Mouse (Mus musculus): ENCODE results near the gene Eid1.

The Eid1 gene

GRCm38 (mm10) chr2:125670846-125671245 is 2.0 kb upstream of the Eid1 start:
- no peak for DNase-seq

GRCm38 (mm10) chr2:125672568-125672956 is 333 bp upstream of the Eid1 start:
- no peak for DNase-seq

DNA sequence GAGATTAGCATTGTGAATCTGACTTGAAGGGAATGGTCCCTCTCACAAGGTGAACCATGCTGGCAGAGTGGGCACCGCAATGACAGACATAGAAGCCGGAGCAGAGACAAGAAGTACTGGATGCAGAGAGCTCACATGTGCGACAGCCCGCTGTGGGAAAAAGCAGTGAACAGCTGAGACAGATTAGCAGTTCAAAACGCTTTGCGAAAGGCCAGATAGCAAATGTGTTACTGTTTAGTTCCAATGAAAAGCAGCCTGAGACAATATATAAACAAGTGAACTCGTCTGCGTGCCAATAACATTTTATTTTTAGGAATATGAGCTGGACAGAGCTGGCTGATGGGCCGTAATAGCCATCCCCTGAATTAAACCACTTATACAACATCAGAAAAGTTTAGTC is 8.9 kb downstream of the Eid1 start:
- DNase-seq: peak; percentile 19

DNA sequence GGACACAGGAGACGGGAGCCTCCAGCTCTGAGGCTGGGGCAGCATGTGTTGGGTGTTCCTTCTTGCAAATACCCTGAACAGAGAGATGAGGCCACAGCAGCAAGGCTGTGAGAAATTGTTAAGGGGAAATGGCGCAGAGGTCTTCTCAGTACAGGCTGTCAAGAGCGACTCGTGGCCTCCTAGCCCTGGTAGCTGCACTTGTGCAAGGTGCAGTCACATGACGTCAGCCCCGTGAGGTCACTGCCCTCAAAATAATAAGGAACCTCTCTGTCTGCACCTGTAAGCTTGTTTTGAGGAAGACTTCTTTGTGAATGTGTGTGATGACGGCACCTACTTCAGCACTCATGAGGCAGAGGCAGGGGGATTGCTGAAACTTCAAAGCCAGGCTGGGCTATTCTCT is 11.0 kb downstream of the Eid1 start:
- no peak for DNase-seq

GRCm38 (mm10) chr2:125684559-125685440 is 11.9 kb downstream of the Eid1 start:
- peak; percentile 21 for DNase-seq

DNA sequence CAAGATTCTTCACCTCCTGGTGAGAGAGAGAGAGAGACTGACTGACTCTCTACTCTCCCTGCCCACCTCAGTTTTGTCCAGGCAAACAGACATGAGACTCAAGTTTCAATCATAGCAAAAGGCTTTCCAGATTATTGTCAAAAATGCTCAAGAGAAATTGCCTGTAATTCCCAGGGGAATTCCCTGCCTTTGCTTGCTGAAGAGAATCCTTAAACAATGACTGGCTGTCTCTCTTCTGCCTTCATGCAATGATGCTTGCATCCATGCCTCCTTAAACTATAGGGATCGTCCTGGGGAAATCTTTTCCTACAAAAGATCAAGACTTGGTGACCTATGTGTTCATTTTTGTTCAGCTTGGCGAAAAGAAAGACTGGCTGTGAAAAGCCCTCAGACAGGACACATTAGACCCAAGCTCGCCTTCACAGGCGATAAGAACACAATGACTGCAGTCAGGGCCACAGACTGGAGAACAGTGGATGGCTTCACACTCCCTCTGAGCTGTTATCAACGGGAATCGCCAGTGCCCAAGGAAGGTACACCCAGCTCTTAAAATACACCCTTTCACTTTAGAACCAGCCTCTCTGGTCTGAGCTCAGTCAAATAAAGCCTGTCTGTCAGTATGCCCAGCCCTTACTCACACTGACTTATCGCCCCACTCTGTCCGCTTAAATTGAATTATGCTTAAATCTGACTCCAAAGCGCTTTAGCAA is 12.7 kb downstream of the Eid1 start:
- no peak for DNase-seq

DNA sequence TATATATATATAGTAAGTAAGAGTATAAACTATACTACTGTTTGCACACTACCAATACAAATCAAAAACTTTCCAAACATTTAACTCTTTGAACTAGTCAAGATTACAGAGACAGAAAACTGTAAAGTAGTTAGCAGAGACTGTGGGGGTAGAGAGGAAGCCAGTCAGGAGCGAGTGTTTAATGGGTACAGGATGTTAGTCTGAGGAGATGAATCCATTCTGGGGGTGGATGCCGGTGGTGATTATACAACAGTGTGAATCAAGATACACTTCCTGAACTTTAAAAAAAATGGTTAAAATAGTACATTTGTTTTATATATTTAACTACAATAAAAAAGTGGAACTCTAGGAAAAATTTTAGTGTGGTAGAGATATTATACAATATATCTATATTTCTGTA is 19.1 kb downstream of the Eid1 start:
- no peak for DNase-seq

- no peak for DNase-seq
Observed at GRCm38 (mm10) chr2:125694798-125695197, 21.9 kb downstream of the Eid1 start.

DNA sequence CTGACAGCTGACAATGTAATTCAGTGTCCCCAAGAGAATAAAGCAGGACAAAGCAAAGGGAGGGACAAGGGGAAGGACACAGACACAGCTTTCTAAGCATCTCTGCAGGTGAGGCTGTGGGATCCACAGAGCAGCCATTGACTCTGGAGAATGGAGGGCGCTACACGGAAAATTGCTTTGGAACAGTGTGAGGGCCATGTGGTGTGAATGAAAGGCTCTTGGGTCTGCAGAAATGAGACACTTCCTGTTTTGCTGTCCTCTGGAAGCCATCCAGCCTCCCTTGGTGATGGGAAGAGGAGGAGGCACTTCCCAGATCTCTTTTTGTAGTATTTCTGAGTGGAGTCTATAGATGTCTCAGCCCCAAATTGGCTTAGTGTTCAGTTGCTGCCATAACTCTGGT is 23.3 kb downstream of the Eid1 start:
- peak; percentile 78 for DNase-seq

- peak; percentile 15 for DNase-seq
Observed at GRCm38 (mm10) chr2:125701606-125702005, 28.7 kb downstream of the Eid1 start.

DNA sequence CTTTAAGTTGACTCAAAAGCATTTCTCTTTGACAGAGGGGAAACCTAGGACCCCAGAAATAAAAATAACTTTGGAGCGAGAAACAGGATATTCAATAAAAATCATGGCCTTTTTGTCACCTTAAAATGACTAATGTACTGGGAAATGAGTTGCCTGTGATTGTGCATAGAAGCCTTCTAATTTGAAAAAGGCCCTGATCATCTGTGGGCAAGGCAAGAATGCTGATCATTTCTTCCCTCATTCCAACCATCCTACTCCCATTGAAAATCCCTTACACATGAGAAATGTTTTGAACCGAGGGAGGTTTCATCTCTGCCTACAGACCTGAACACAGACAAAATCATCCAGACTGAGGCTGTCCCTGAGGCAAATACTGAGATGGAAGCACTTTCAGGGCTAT is 30.0 kb downstream of the Eid1 start:
- no peak for DNase-seq

- DNase-seq: no peak
Observed at GRCm38 (mm10) chr2:125704907-125705631, 32.2 kb downstream of the Eid1 start.

DNA sequence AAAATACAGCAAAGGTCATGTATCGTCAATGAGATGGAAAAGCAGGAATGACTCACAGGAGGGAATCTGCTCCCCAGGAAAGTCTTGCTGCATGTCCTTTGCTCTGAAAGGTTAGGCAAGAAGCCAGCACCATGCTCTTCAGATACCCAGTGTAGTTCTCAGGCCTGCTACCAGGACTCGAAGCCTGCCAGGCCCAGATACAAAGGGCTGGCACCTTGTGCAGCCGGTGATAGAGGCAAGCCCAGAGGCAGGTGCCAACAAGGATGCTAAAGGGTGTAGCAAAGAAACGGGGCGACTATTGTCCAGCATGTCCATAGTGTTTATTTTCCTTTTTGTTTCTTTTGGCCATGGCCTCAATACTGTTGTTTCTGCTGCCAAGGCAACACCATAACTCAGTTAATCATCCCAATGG is 33.6 kb downstream of the Eid1 start:
- no peak for DNase-seq

- no peak for DNase-seq
Observed at GRCm38 (mm10) chr2:125716599-125716998, 43.7 kb downstream of the Eid1 start.

DNA sequence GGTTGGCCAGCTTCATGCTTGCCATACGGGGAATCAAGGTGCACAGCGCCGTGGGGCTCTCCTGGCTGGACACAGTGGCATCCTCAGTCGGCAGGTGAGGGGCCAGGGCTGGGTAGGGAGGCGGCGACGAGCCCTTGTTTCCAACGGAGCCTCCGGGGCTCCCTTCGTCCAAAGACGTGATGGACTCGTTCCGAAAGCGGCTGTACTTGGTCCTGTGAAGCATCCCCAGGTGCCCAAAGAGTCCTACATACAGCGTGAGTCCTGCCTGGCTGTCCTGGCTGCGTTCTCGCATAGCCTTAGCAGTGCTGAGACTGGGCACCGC is 50.2 kb downstream of the Eid1 start:
- DNase-seq: no peak

GRCm38 (mm10) chr2:125723408-125724085 is 50.7 kb downstream of the Eid1 start:
- peak; percentile 79 for DNase-seq

DNA sequence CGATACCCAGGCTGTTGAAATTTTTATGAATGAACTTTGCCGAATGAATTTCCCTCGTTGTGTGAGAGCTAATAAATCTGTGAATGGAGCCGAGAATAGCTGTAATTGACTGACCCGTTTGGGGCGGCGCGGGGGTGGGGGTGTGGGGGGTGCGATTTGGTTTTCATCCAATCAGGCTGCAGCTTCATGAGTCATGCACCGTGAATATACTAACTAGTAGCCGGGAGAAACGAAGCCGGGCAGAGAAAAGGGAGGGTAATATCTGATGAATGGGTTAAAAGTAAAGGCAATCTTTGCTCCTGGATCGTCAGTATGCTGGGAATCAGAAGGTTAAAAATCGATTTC is 51.2 kb downstream of the Eid1 start, which contains the start of gene Shc4:
TSS of gene Shc4 (minus strand) at position 63 of the 345 bp plus-strand sequence.
- DNase-seq: peak; percentile 36
